Mouse (Mus musculus): ENCODE measurements at regions not wholly inside any gene's neighbourhood (a gene's known extent, or its start where the extent isn't known, plus 50 kb on each side); places are given as distances from the start of the nearest gene placed in this dataset.
A peak's percentile ranks its signal among the peaks of the same experiment; 100 is the strongest.

DNA sequence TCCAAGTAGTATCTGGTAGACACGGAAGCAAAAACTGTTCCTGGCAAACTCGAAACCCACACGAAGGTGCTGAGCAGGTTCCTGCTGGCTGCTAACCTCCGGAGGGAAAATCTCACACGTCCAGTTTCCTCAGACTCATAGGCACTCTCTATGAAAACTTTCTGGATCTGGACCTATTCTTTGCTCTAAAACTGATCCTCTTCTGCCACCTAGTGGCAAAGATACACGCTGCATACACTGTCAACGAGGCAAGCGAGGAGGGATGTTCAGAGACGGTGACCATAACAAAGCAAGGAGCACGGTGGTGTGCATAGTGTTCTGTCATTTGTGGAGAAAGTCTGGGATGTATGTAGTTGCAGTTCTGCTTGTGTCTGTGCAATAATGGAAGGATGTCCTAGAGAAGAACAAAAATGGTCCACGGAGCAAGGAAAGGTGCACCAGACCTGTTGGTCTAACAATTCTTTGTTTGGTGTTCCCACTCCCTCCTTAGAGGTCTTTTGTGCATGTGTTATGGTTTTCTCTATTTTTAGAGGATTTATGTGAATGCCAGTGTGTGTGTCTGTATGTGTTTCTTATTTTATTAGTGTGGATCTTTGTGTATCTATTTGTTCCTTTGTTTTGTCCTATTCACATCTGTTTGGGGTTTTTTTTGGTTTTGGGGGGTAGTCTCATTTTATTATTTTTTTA, 57.0 kb upstream of the Siglech start:
- peak; percentile 67 for ATAC-seq
